Mouse (Mus musculus): ENCODE measurements around the gene P3h4. TPM values are rescaled to one million over a fixed set of nuclear protein-coding genes. Genes with fewer than 3 reads are reported as not detected.
A peak's percentile ranks its signal among the peaks of the same experiment; 100 is the strongest.

Gene P3h4
- polyA plus RNA-seq, 2 experiments from 2014 or later = not detected

DNA sequence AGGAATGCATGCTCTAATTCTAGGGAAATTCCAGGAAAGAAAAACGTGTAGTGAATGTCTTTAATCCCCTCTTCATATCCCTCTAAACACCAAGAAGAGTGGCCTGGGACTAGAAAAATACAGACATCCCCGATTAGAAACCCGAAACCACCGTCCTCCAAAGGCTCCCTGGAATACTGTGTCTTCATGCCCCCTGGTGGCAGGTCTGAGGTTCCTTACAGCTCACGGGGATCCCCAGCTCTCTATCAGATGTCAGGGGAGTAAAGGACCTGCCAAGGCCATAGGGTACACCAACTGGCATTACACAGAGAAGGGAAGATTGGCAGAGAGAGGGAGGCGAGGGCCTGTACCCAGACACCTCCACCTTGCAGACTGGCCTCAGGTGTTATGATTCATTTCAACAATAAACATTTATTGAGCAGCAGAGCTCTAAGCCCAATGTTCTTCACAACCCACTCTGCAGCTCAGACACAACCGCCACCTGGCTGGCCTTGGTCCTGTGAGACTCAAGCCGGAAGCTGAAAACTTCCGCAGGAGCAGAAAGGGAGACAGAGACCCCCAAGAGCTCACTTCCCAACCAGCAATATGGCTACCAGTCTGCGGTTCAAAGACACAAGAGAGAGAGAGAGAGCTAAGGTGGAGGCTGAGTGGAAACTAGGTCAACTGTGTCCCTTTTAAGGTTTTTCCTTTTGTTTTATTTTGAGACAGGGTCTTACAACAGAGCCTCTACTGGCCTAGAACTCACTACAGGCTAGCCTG is 6.4 kb downstream of the P3h4 start:
- ATAC-seq = no peak

GRCm38 (mm10) chr11:100406995-100407705 is 7.5 kb downstream of the P3h4 start:
- ATAC-seq = no peak

- no peak for ATAC-seq
Observed at GRCm38 (mm10) chr11:100406273-100406672, 8.4 kb downstream of the P3h4 start.

- no peak for ATAC-seq
Observed at GRCm38 (mm10) chr11:100404456-100405074, 10.1 kb downstream of the P3h4 start.

- ATAC-seq = no peak
Observed at GRCm38 (mm10) chr11:100403445-100404134, 11.0 kb downstream of the P3h4 start.

DNA sequence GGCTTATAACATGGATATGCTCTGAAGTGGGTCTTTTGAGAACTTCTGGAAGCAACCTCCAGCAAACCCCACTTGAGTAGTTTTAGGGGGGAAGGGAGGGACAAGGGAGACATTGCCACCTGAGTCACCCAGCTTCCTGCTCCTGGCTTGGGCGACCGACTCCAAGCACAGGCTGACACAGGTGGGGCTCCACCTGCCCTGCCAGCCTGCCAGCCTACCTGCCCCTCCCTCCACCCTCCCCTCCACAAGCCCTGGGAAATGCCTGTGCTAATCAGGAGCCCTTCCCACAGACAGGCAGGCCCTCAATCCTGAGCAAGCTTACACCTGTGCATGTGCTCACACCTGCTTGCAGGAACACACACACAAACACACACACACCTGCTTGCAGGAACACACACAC is 12.0 kb downstream of the P3h4 start:
- no peak for ATAC-seq

- no peak for ATAC-seq
Observed at GRCm38 (mm10) chr11:100402240-100402639, 12.4 kb downstream of the P3h4 start.

- no peak for ATAC-seq
Observed at GRCm38 (mm10) chr11:100400842-100401241, 13.8 kb downstream of the P3h4 start.

GRCm38 (mm10) chr11:100399727-100400538 is 14.7 kb downstream of the P3h4 start:
- ATAC-seq = no peak

DNA sequence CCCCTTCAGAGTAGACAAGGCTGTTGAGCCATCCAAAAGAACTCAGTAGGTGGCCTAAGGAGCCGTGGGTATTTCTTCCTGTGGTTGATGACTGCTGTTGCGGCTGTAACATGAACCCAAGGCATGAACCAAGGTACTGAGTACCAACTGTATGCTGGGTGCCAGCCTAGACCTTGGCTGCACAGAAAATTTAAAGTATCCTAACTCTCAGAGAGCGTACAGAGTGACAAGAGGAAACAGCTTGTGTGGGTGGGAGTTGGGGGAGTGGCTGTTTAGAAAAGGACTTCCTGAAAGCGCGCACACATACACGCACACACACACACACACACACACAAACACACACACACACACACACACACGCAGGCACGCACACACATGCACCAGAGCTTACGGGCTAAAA is 15.3 kb downstream of the P3h4 start:
- ATAC-seq = no peak

DNA sequence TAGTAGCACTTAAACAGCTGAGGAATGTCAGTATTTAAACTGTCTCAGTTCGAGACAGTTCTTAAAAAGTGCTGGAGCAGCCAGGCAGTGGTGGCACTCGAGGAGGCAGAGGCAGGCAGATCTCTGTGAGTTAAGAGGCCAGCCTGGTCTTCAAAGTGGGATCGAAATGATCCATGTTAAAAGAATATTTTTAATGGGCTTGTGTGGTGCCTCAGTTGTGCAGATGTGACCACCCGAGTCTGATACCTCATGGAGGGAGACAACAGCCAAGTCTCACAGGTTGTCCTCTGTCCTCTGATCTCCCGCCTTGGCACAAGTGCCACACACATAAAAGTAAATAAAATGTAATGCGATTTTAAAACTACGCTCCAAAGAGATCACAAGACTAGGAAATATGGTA is 16.1 kb downstream of the P3h4 start:
- ATAC-seq = no peak

DNA sequence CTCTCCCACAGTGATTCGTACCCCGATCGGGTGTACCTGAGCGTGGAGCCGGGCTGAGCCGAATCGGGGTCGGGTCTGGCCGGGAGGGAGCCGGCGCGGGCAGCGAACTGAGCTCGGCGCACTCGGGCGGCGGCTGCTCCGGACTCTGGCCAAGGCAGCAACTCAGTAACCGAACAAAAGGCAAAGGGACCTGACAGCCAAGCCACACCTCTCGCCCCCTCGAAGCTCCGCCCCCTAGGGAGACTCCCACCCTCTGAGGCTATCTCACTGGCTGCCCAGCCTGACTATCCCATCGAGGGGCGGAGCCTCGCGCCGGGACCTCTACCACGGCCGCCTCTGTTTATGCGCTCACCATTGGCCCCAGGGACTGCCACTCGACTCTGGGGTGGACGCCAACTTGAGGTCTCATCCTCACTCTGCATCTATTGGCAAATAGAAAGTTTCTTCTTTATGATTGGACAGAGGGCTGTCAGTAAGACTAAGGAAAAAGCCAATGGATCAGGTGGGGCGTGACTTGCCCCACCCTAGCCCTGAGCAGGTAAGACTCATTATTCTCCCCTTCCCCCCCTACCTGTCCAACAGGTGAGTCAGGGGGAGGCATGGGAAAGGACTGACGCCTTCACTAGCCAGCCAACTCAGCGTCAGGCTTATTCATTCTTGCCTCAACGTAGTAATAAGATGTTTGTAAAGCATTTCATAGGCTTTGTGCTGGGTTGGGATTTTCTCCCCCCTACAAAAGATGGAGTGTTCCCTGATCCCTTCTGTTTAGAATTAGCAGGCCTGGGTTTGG is 16.8 kb downstream of the P3h4 start, which contains the start of gene Jup:
Gene Jup, minus strand, starts transcription at position 164 of the 790 bp plus-strand sequence.
- ATAC-seq = peak; percentile 92

GRCm38 (mm10) chr11:100396886-100397599 is 17.6 kb downstream of the P3h4 start:
- ATAC-seq = peak; percentile 24

DNA sequence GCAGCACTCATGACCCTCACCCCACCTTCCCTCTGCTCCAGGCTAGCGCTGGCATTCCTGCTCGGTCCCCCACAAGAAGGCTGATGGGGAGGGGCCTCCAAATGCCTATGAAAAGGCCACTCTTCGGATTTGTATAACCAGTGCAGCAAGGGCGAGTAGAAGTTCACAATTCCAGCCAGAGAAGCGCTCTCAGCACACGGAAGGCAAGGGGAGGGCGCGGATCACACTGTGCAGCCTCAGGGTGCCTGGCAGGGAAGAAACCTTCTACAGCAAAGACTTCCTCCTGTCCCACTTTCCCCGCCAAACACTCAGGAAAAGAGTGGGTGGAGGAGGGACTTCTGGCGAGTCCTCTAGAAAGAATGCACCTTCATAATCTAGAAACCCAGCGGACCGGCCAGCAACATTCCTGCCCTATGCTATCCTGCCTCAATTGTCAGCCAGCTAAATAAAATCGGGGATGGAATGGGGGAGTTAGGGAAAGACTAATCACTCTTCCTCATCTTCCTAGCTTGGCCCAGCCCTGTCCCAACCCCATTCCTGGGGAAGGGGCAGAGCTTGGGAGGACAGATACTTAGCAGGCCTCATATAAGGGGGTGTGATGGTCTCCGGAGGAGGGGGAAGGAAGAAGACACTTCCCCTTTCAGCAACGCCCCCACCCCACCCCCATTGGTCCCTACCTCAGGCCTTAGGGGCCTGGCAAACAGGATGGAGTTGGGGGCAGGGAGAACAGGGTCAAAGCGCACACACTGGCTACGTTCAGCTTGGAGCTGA is 18.6 kb downstream of the P3h4 start:
- no peak for ATAC-seq

- ATAC-seq = no peak
Observed at GRCm38 (mm10) chr11:100395200-100395599, 19.4 kb downstream of the P3h4 start.

DNA sequence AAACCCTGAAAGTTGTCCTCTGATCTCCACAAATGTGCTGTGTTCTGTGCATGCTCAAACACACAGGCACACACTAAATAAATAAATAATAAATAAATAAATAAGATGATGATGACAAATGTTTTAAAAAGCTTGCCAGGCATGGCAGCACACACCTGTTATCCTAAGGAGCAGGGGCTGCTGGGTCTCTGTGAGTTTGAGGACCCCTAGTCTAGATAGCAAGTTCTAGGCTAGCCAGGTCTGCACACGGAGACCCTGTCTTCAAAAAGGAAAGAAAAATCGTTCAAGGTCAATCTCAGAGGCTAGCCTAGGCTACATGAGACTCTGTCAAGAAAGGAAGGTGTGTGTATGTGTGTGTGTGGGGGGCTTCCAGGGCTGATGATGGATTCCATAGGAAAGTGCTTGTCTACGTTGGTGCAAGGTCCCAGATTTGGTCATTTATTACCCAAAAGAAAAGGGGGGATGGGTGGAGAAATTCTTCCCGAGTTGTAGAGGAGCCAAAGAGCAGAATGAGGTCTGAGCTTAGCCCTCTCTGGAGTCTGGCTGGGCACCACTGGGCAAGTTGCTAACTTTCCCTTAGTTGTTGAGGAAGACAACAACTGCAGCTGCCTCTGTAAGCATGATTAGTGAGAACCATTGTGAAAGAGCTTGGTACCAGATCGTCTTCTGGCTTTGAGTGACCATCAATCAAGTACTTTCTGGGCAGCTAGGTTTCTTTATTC is 20.1 kb downstream of the P3h4 start:
- no peak for ATAC-seq

DNA sequence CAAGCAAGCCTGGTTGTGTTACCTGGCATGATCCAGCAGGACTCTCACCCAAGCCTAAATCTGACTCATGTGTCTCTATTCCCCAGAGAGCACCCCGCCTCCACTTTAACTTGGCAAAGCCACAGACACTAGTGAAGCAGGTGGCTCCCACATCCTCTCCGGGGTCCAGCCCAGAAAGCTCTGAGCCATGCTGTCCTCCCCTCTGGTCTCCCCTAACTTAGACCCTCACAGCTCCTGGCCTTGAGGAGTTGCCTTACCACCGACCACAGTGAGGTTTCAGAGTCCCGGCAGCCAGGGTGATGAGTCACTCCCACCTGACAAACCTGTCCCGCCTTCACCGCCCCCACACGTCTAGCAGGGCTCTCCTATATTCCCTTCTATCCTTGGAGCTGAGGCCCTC is 20.9 kb downstream of the P3h4 start:
- ATAC-seq = no peak

- no peak for ATAC-seq
Observed at GRCm38 (mm10) chr11:100392958-100393357, 21.7 kb downstream of the P3h4 start.

- ATAC-seq = no peak
Observed at GRCm38 (mm10) chr11:100391884-100392345, 22.7 kb downstream of the P3h4 start.
